Mouse (Mus musculus) thymus, adult 18-20 months (tissue): ENCODE measurements around the gene Gm15557.
"Not testable (repeated sequence)": the region's sequence is repeated elsewhere in the genome, so short reads cannot be mapped to it uniquely, and the experiment has no call there.

Experiments used
- DNase-seq, 2 experiments: peaks; one replicate each; pipeline ENCODE4 v3.0.0; 2022; ENCODE audit warnings: mixed read lengths in 2 of 2

The Gm15557 gene

DNA sequence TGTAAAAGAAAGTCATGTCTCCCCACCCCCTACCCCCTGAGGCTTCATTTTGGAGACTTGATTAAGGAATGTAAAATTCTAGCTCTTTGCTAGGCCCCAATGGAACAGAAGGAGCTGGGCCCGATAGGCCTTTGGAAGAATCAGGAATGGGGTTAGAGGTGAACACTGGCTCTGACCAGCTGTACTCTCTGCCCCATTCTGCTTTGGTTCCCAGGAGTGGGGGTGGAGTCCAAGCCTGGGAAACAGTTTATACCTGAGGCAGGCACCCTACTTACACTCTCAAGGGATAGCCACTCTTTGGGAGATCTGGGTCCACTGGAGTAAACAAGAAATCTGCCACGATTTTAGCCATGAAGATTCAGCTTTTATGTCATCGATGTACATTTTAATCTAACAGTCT lies at the start of gene Gm15557:
Gm15557 (plus strand) TSS at position 48 of the 400 bp plus-strand sequence.
- DNase-seq = no peak

DNA sequence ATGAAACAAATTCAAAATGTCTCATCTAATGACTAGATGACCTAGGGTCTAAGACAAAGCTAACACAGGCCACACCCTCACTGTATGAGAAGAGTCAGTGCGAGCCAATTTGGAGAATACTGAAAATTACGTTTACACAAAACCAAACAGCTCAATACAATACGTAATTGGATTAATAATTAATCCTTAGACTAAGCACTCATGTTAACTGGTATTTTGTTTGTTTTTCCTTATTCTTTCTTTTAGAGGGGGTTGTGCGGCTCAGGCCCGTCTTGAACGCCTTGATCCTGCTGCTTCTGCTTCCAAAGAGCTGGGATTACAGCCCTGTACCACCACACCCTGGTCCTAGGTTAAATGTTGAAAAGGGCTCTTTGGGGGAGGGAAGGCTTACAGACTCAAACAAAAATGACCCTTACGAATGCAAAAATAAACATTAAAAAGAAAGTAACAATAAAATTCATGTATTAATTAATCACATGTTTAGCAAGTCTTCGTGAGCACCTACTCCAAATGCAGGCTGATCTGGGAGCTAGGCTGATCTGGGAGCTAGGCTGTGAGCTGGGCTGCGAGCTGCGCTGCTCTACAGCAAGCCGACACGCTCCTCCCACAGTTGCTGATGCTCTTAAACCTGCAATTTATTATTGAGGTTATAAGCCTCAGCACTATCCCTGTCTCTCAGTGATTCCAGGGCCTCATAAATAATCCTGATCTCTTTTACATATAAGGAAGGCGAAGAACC lies 46.1 kb upstream of the Gm15557 start:
- DNase-seq = no peak

DNA sequence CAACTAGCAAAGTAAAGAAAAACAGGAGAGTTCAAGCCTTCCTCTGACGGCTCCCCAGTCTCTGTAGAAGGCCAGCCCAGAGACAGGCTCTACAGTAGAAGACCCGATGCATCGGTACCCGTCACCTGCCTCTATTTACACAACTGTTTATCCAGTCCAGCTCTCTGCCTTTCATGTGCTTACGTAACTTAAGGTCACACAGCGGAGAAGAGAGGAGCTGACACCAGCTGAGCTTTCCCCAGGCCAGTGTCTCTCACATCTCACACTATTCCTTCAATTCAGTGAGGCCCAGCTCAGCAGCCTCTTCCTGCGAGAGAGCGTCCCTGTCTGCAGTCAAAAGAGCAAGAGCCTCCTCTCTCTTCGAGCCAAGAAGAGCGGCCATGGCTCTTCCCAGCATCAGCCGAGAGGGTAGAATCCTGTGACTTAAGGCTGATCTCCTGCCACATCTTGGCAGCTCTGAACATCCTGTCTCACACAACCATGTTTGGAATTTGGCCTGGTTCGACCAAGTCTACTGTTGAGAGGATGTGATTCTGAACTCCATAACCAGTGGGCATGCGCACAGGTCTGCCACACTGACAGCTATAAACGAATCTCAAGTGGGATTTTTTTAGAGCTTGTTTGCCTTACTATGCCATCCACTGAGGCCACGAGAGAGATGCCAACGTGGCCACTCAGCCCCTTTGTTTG lies 45.3 kb upstream of the Gm15557 start:
- DNase-seq = no peak

DNA sequence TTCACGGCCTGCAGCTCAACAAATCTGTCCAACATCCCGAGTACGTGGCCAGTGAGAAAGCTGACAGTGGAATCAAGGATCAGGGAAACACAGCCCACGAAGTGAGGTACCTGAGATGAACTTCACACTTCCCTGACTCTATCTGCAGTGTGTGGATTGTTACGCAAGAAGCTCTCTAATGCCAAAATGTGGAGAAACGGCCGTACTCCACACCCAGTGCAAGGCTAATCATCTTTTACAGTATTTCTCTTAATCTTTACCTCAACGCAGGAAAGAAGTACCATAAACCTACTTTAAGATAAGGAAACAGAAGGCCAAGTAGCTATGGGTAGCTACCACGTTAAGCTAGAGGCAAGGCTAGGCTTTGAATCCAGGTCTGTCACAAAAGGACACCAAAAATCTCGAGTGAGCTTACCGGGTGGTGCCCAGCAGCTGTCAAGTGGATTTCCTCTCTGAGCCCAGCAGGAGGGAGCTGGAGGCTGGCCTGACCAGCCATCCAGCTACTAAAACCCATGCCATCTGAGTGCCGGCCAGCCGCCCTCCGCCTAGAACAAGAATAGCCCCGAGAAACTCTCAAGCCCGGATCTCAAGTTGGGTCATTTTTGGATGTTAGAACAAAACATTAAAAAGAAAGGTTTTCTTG lies 37.4 kb upstream of the Gm15557 start:
- DNase-seq = no peak

DNA sequence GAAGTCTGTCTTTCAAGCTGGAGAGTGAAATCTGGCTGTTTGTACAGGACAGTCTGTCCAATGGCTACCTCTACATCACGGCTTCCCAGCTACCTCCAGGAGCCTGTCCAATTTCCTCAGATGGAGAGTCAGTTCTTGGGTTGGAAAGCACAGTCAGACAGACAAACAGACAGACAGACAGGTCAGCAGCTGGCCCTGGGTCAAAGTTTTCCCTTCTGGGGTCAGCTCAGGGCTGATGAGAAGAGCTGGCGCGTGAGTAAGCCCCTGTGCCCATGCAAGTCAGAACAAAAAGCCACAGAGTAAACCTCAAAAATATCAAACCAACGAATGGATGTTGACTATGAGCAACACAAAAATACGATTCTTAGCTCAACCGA lies 36.9 kb upstream of the Gm15557 start:
- DNase-seq = no peak

DNA sequence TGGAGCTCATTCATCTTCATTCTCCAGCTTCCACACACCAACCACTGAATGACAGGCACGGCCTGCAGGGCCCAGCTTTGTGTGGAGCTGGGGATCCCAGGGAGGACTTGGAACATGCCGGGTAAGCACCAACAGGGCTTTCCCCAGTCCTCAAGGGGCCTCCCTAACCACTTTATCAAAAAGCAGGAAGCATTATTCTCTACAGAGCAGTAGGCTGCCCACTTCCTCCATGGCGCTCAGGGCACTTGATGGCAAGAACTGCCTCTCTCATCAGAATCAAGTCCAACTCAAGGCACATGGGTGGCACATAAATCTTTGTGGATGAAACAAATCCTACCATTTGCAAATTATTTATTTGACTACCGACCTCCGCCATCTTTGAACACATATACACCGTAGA lies 25.8 kb upstream of the Gm15557 start:
- no peak for DNase-seq

DNA sequence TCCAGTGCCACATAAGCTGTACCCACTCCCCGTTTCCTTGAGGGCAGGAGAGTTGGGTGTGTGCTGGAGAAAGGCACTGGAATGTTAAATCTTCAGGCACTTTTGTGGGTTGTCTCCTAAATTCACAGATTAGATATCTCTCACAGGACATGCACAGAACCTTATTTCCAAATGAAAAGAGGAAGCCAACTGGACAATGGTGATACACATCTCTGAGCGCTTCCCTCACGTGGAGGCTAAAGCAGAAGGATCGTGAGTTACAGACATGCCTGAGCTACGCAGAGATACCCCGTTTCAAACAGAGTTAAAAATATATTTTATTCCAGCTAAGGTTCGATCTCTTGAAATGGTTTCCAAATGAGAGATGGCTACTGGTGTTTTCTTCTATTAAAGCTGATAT lies 17.4 kb upstream of the Gm15557 start:
- no peak for DNase-seq

DNA sequence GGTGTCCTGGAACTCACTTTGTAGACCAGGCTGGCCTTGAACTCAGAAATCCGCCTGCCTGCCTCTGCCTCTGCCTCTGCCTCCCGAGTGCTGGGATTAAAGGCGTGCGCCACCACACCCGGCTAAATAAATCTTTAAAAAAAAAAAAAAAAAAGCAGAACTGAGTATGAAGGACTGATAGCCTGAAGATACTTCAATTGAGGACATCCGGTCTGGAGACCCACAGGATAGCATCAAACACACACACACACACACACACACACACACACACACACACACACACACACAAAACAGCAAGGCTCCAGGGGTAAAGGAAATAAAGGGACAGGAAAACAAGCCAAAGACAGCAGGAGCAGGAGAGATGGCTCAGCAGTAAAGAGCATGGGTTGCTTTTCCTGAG lies 15.3 kb upstream of the Gm15557 start:
- not testable (repeated sequence) for DNase-seq

DNA sequence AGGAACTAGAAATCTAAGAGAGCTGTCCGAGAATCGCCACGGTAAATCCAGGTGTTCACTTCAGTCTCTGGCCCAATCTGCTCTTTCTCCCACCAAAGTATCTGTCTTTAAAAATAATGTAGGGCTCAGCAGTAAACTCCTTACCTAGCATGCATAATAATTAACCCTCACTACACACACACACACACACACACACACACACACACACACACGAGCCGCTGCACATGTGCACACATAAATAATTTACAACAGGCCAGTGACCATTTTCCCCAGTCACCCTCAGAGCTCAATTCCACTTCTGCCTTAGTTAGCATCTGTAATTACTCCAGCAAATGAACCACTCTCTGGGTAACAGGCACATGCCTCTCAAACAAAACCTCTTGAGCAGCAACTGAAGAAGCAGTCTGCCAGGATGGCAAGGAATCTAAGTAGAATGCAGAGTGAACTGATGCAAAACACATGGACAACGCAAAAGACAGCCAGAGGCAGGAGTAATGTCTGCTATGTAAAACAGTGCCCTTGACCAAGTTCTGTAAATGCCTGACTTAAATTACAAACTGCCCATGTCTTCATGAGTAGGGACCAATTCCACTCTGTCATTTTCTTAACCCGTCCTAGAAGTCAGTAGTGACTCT lies 11.7 kb upstream of the Gm15557 start:
- DNase-seq = no peak

DNA sequence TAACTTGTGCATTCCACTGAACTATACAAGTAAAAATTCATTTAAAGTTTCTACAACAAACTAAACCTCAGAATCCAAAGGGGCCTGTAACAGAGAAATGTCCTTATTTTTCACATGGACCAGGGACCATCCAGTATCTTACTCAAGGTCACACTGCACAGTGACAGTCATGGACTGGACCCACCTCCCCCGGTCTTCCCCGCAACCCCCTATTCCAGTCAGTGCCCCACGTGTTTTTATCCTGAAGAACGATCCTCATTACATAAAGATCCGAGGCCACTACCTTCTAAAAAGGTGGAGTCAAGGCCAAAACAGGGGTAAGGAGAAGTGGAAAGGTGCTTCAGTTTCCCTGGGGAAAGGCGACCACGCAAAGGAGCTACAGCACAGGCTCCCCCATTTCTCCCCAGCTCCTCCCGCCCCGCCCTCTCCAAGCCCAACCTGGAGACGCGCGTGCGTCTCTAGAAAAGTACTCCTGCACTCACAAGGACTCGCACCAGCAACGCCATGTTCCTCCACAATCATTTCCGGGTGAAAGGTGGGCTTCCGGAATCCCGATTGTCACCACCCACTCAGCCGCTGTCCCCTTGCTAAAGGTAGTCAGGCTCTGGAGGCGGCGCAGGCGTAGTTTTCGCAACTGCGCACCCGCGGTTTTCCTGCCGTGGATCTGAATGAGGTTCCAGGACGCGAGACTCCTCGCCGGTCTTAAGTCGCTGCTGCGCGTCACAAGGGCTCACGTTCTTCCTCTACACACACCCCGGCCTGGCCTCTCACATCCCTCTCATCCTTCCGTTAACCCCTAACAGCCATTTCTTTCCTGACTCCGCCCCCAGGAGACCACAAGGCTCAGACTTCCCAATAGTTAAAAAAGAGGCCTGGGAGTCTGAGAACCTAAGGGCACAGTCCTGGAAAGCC lies 10.7 kb upstream of the Gm15557 start, which contains the start of gene Uqcc1:
Uqcc1 (minus strand) TSS at position 780 of the 912 bp plus-strand sequence.
- DNase-seq = peak; percentile 82 to 91

DNA sequence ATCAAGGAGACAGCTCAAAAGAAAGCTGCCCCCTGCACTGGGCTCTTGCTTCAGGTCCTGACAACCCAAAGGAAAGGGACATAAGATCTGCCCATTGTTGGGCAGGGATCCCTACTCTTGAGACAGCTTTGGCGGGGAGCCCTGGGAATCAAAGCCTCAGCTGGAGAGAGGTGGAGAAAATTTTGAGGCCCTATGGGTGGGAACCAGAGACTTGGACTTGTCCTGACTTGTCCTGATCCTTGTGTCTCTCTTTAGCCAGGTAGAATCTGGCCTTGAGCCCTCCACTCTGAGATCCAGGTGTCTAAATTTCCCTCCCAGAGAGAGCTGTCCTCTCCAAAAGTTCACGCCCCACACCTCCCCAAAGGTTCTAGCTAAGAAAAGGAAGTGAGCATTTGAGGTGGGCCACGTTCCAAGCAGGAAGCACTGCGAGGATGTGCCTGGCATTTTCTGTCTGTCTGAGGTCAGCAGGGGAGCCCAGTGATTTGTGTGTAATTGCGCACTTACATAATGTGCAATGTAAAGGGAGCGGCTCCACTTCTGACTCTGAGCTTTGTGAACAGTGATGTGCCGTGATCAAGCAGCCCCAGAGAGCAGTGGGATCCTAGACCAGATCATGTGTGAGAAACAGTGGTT lies 515 bp upstream of the Gm15557 start:
- no peak for DNase-seq

DNA sequence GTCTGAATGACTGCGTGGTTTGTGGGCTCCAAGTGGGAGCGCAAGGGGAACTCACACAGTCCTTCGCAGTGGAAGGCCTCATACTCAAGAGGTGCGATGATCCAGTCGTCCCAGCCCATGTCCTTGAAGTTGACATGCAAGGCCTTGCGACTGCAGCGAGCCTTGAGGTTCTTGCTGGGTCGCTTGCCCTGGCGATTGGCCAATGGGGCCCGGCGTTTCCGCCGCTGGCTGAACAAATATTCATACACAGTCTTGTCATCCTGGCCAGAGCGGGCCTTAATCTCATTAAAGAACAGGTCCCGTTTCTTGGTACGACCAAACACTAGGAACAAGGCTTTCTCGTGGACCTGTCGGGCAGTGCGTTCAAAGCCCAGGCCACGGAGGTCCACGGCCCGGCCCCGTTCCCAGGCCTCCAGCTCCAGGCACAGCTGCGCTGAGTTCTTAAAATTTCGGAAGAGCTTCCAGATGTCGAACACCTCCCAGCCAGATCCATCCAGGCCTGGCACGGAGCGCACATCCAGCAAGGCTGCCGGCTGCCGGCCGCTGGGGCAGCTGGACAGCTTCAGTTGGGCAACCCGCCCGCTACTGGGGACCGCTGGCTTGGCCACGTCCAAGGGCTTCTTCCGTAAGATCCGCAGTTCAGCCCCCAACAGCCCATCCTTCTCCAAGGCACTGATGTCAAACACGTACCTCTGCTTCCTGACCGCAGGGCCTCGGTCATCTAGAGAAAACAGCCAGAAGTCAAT lies 1.3 kb downstream of the Gm15557 start:
- DNase-seq = no peak

DNA sequence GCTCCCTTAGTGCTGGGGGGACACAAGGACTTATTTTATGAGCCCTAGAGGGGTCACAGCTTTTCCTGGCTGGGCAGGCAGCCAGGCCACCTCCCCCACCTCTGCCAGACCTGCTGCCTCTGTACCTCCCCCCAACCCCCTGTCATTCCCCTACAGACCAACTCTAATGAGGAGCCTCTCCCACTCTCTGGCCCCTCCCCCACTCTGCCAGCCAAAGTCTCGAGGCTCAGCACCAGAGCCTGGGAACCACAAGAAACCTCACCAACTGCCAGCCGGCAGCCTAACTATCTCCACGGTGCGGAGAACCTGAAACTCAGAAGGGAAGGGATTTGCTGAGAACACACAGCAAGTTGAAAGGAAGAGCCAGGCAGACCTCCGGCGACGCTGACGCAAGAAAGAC lies 2.9 kb downstream of the Gm15557 start:
- no peak for DNase-seq

DNA sequence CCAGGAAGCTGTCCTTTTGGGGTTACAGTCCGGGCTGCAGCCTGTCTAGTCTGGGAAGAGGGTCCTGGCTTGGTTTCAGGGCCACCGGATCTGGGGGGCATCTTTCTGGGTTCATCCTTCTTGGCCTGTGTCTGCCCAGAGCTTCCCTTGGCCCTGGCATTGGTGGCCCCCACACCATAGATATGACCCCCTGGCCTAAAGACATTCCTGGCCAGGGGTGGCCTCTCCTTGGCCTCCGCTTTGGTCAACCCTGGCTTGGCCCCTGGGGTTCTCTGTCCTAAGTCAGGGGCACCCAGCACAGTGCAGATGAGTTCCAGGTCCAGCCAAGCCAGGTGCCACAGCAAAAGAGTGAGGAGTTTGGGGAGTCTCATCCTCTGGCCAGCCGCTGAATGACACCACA lies 4.2 kb downstream of the Gm15557 start:
- no peak for DNase-seq

DNA sequence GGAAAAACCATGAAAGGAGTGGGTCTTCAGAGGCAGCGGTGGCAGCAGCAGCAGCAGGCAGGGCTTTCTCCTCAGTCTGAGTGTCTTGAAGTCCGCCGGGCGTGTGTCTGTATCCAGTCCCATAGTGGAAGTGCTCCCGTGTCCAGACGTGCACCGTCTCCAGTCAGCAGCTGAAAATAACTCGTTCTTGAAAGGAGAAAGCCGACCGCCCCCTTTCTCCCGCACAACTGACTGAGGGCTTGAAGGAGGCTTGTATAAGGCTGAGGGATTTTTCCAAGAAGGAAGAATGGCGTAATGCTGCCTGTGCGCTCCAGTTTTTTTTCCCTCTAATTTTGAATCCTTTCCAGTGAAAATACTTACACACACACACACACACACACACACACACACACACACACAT lies 4.6 kb downstream of the Gm15557 start, which contains the start of gene Gdf5:
Gdf5 (minus strand) TSS at position 244 of the 400 bp plus-strand sequence.
- no peak for DNase-seq

DNA sequence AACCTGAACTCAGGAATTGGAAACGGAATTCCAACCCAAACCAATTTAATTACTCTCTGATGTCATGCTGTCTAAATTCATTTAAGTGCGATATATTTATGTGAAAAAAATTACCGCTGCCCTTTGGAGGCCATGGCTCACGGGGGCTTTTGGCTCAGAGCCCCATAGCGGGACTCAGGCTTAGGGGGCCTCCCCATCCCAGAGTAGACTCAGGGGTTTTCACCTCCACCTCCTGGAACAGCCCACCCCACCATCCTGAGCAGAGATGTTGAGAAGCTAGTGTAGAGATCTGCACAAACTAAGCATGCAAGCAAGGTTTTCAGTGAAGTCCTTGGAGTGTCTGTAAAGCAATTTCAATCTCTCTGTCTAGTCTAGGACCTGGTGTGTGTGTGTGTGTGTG lies 5.1 kb downstream of the Gm15557 start:
- DNase-seq = no peak

DNA sequence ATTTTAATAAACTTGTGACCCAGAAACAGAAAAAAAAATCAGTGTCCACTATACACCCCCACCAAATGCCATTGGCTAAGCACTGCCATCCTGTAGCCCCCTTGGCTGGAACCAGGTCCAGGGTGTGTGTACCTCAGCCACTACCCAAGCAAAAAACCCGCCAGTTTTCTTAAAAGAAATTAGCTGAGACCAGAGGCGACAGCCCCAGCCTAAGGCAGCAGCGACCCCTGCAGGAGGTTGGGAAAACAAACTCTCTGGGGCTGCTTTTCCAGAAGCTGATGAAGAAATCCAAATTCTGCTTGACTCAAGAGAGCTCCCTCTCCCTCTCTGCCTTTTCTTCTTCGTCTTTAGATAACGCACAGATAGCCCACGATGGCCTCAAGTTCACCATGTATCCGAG lies 5.5 kb downstream of the Gm15557 start:
- DNase-seq = no peak

DNA sequence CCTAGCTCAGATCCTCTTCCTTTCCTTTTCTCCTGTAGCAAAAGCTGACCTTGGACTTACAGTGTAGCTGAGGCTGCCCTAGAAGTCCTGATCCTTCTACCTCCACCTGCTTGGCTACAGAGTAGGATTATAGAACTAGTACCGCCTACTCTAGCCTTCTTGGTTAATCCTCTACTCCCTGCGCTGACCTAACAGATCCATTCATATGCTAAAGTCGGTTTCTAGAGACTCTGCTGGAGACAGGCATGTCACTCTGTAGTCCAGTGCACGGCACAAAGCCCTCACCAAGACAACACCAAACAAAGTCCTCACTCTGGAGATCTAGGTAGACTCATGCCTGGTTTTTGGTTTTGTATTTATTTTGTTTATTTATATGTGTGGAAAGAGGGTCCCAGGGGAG lies 6.0 kb downstream of the Gm15557 start:
- no peak for DNase-seq

DNA sequence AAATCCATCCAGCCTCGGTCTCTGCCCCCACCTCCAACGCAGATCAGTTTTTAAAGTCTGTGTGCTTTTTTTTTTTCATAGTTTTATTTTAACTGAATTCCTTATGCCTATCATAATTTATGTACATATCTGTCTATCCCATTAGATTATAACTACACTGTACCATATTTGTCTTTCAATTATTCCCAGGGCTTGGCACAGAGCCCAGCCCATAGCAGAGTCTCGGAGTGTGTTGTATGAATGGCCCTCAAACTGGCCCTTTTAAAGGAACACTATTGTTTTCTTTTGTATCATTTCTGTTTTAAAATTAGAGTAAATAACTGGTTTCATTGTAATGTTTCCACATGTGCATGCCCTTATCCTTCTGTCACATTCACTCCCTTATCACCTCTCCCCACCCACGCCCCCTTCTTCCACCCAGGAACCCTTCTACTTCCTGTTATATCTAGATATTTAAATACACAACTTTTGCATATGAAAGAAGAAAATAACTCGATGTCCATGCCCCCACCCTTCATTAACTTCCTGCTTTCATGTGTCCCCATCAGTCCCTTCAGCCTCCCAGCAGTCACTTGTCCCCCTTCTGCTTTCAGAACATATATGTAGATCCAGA lies 7.0 kb downstream of the Gm15557 start:
- no peak for DNase-seq

DNA sequence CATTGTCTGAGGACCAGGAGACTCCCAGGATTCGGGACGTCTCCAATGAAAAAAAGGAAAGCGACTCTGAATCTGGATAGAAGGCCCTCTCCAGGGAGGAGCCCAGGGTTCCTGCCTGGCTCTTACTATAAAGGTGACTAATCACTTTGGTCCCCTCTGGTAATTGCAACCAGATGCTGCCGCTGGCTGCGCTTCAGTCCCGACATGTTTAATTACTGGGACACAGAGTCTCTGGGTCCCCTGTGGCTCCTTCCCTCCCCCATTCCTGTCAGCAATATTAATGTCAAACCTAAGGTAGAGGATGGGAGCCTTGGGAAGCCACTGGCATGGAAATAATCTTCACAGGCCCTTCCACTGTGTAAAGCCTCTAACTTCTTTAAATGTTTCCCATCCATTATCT lies 8.8 kb downstream of the Gm15557 start:
- DNase-seq = no peak

DNA sequence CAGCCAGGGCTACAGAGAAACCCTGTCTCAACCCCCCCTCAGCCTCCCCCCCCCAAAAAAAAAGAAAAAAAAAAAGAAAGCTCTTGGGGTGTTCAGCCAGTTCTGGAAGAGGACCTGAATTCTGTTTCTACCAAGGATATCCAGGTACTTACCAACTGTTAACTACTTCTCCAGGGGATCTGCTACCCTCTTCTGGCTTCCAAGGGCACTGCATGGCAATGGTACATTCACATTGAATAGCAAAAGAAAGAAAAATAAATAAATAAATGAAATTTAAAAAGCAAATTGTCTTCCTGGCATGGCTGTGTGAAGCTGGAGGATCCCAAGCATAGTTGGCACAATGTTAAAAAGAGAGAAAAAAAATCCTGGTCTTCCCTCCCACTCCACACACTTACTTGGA lies 11.5 kb downstream of the Gm15557 start:
- no peak for DNase-seq
